Mouse (Mus musculus): ENCODE measurements around the gene Cfap299. TPM values are rescaled to one million over a fixed set of nuclear protein-coding genes. Genes with fewer than 3 reads are reported as not detected.
A peak's percentile ranks its signal among the peaks of the same experiment; 100 is the strongest.

Gene Cfap299
- polyA plus RNA-seq, 1 experiment, result 0.82 TPM

DNA sequence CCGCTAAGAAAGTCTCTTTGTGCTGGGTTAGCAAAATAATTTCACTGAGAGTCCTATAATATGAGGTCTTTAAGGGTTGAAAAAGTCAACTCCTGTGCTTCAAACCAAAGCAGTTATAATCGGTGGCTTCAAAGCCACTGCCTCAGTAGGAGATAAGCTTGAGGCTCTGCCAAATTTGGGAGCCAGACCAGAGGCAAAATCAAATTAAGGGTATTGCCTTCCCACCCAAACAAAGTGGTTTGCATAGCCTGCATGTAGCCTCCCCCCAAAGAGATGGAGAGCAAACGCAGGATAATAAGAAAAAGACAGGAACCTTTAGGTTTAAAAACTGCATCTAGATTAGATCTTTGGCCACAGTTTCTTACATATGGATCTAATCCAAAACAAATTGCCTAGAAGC lies 58.0 kb downstream of the Cfap299 start:
- DNase-seq (ENCODE audit: low read depth), result peak; percentile 15
- TF ChIP-seq POLR2A (IDR thresholded peaks at IDR 0.05; ENCODE audit: borderline replicate concordance, extremely low read depth, insufficient read depth, insufficient read length, poor library complexity, severe bottlenecking) (no peak), CTCF (IDR thresholded peaks at IDR 0.05; ENCODE audit: borderline replicate concordance, extremely low read depth, insufficient read depth, insufficient read length) (no peak)

- no peak for TF ChIP-seq POLR2A (IDR thresholded peaks at IDR 0.05; ENCODE audit: borderline replicate concordance, extremely low read depth, insufficient read depth, insufficient read length, poor library complexity, severe bottlenecking)
These were observed 73.1 kb downstream of the Cfap299 start for GRCm38 (mm10) chr5:98402165-98402564.

GRCm38 (mm10) chr5:98410060-98410459 lies 81.0 kb downstream of the Cfap299 start:
- no peak for TF ChIP-seq POLR2A (IDR thresholded peaks at IDR 0.05; ENCODE audit: borderline replicate concordance, extremely low read depth, insufficient read depth, insufficient read length, poor library complexity, severe bottlenecking)
- TF ChIP-seq CTCF (IDR thresholded peaks at IDR 0.05; ENCODE audit: borderline replicate concordance, extremely low read depth, insufficient read depth, insufficient read length), result peak; percentile 54; the same call in 1 of the 2 replicates
- DNase-seq (ENCODE audit: low read depth), result no peak

More at GRCm38 (mm10) chr5:98402165-98402564, 73.1 kb downstream of the Cfap299 start:
- no peak for DNase-seq (ENCODE audit: low read depth)

GRCm38 (mm10) chr5:98416385-98417145 lies 87.5 kb downstream of the Cfap299 start:
- DNase-seq (ENCODE audit: low read depth), result no peak
- TF ChIP-seq CTCF (IDR thresholded peaks at IDR 0.05; ENCODE audit: borderline replicate concordance, extremely low read depth, insufficient read depth, insufficient read length), result no peak
- no peak for TF ChIP-seq POLR2A (IDR thresholded peaks at IDR 0.05; ENCODE audit: borderline replicate concordance, extremely low read depth, insufficient read depth, insufficient read length, poor library complexity, severe bottlenecking)

- TF ChIP-seq CTCF (IDR thresholded peaks at IDR 0.05; ENCODE audit: borderline replicate concordance, extremely low read depth, insufficient read depth, insufficient read length), result no peak
- no peak for TF ChIP-seq POLR2A (IDR thresholded peaks at IDR 0.05; ENCODE audit: borderline replicate concordance, extremely low read depth, insufficient read depth, insufficient read length, poor library complexity, severe bottlenecking)
- no peak for DNase-seq (ENCODE audit: low read depth)
These were observed 95.9 kb downstream of the Cfap299 start for GRCm38 (mm10) chr5:98424965-98425364.

DNA sequence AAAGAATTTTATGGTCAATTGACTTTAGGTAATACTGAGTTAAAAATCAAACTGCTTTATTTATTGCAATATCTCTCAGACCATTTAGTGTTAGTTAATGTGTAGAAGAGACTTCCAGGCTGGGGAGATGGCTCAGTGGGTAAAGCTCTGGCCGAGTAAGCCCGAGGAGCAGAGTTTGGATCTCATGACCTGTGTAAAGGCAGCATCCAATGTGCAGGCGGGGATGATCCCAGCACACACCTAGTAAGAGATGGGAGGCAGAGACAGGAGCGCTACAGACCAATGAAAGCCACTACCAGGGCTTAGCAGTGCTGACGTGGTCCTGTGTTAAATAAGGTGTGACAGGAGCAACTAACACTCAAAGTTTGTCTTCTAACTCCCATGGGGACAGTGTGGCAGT lies 97.0 kb downstream of the Cfap299 start:
- TF ChIP-seq CTCF (IDR thresholded peaks at IDR 0.05; ENCODE audit: borderline replicate concordance, extremely low read depth, insufficient read depth, insufficient read length) (no peak), POLR2A (IDR thresholded peaks at IDR 0.05; ENCODE audit: borderline replicate concordance, extremely low read depth, insufficient read depth, insufficient read length, poor library complexity, severe bottlenecking) (no peak)

GRCm38 (mm10) chr5:98430060-98430459 lies 101.0 kb downstream of the Cfap299 start:
- DNase-seq (ENCODE audit: low read depth), result no peak
- no peak for TF ChIP-seq POLR2A (IDR thresholded peaks at IDR 0.05; ENCODE audit: borderline replicate concordance, extremely low read depth, insufficient read depth, insufficient read length, poor library complexity, severe bottlenecking)
- TF ChIP-seq CTCF (IDR thresholded peaks at IDR 0.05; ENCODE audit: borderline replicate concordance, extremely low read depth, insufficient read depth, insufficient read length), result no peak

More for the DNA sequence above, 97.0 kb downstream of the Cfap299 start:
- DNase-seq (ENCODE audit: low read depth), result no peak

GRCm38 (mm10) chr5:98438686-98439085 lies 109.6 kb downstream of the Cfap299 start:
- TF ChIP-seq POLR2A (IDR thresholded peaks at IDR 0.05; ENCODE audit: borderline replicate concordance, extremely low read depth, insufficient read depth, insufficient read length, poor library complexity, severe bottlenecking), result no peak
- no peak for TF ChIP-seq CTCF (IDR thresholded peaks at IDR 0.05; ENCODE audit: borderline replicate concordance, extremely low read depth, insufficient read depth, insufficient read length)
- no peak for DNase-seq (ENCODE audit: low read depth)

DNA sequence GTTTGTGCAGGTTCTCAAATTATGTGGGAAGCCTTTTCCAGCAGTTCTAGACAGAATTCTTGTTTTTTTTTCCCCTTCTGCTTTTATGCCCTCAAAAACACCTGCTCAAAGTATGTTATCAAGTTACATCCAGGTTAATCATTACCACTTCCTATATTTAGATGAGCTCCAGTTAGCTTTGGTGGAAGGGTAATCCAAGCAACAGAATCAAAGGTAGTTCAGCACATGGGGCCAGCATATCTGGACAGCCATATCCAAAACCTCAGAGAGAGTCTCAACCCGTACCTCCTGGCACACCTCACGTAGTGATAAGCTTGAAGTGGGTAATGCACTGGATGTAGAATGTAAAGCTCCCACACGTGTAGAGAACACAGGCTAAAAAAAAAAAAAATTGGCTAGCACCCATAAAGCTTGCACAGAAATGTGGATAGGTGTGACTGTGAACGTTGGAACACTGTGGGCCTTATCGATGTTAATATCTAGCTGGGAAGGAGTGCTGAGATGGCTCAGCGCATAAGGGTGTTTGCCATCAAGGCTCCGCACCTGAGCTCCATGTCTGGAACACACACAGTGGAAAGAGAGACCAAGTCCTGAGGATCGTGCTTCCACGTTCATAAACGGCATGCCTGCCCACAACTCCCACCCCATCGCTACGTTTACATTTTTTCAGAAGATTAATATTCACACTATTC lies 117.8 kb downstream of the Cfap299 start:
- no peak for DNase-seq (ENCODE audit: low read depth)
- no peak for TF ChIP-seq POLR2A (IDR thresholded peaks at IDR 0.05; ENCODE audit: borderline replicate concordance, extremely low read depth, insufficient read depth, insufficient read length, poor library complexity, severe bottlenecking)
- no peak for TF ChIP-seq CTCF (IDR thresholded peaks at IDR 0.05; ENCODE audit: borderline replicate concordance, extremely low read depth, insufficient read depth, insufficient read length)

DNA sequence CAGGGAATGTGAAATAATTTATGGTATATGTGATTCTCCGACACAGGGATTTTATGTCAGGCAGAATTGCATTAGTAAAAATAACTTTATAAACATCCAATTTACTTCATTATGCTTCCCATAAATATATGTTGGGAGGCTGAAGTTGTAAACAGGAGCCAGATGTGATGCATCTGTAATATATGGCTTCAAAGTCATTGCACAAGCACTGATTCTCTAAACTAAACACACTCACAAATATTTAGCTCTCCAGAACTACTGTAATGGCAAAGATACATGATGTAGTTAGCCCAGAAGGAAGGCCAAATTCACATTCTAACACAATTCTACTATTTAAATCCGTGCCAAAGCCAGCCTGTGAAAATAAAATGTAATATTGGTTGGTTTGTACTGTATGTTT lies 120.8 kb downstream of the Cfap299 start:
- no peak for DNase-seq (ENCODE audit: low read depth)
- no peak for TF ChIP-seq POLR2A (IDR thresholded peaks at IDR 0.05; ENCODE audit: borderline replicate concordance, extremely low read depth, insufficient read depth, insufficient read length, poor library complexity, severe bottlenecking)
- no peak for TF ChIP-seq CTCF (IDR thresholded peaks at IDR 0.05; ENCODE audit: borderline replicate concordance, extremely low read depth, insufficient read depth, insufficient read length)

GRCm38 (mm10) chr5:98466882-98467535 lies 137.9 kb downstream of the Cfap299 start:
- DNase-seq (ENCODE audit: low read depth), result peak; percentile 31
- TF ChIP-seq CTCF (IDR thresholded peaks at IDR 0.05; ENCODE audit: borderline replicate concordance, extremely low read depth, insufficient read depth, insufficient read length), result no peak
- no peak for TF ChIP-seq POLR2A (IDR thresholded peaks at IDR 0.05; ENCODE audit: borderline replicate concordance, extremely low read depth, insufficient read depth, insufficient read length, poor library complexity, severe bottlenecking)

Data from brain, embryonic 14.5 days (tissue).